Mouse (Mus musculus) lung, adult 2 months (tissue): ENCODE results near the gene Fbxw5.

Source experiments
- CTCF ChIP-seq: fragments of 200-500 bp; IDR thresholded peaks from 2 replicates; pipeline ENCODE4 v1.5.1; 2011; ENCODE audit warnings: mild to moderate bottlenecking, low read length, control low read depth; ENCODE audit not compliant: insufficient read depth
- POLR2A ChIP-seq: fragments of 200-500 bp; IDR thresholded peaks from 2 replicates; pipeline ENCODE4 v1.6.1; 2011; ENCODE audit warnings: low read depth, mild to moderate bottlenecking, control low read depth, low read length, borderline replicate concordance; ENCODE audit errors: extremely low read depth

DNA sequence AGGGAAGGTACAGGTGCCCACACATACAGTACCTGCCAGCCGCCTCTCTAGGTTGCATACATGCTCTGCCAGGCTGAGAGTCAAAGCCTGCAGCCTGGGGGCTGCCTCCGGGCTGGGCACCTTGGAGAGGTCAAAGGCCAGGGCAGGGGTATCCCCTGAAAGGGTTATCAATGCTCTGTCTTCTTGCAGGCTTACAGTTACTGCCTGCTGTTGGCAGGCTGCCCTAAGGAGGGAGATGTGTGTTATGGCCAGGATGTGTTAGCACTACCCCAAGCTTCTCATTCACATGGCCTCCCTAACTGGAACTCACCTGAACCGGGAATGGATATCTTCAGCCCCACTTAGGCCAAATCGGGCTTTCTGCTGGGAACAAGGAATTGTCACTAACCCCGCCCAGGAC, 40.4 kb upstream of the Fbxw5 start:
- no peak for TF ChIP-seq POLR2A
- no peak for TF ChIP-seq CTCF
